Mouse (Mus musculus) olfactory bulb, adult 2 months (tissue): Measurements from ENCODE around the gene Slc25a41.

Source experiments
- CTCF ChIP-seq: fragments of 200-500 bp; IDR thresholded peaks from 2 replicates; pipeline ENCODE4 v1.5.1; 2012; ENCODE audit warnings: low read depth, mild to moderate bottlenecking, low read length, moderate library complexity; ENCODE audit not compliant: insufficient read depth
- POLR2A ChIP-seq: fragments of 200-500 bp; IDR thresholded peaks from 2 replicates; pipeline ENCODE4 v1.6.1; 2012; ENCODE audit warnings: mild to moderate bottlenecking, low read depth, low read length, moderate library complexity; ENCODE audit not compliant: insufficient read depth

GRCm38 (mm10) chr17:56996506-56996905, 44.9 kb downstream of the Slc25a41 start:
- TF ChIP-seq CTCF = no peak
- TF ChIP-seq POLR2A = no peak
